Mouse (Mus musculus) frontal cortex, postnatal 14 days (tissue): ENCODE measurements around the gene Lonp2.

ENCODE experiments used
- DNase-seq, 2 experiments: peaks; one replicate each; pipeline ENCODE4 v3.0.0; 2022; ENCODE audit warnings: low spot score in 2 of 2

The Lonp2 gene

GRCm38 (mm10) chr8:86746511-86746910 lies 122.7 kb downstream of the Lonp2 start:
- DNase-seq, result no peak

GRCm38 (mm10) chr8:86749842-86750241 lies 126.0 kb downstream of the Lonp2 start:
- no peak for DNase-seq

- DNase-seq, result peak in 1 of 2 experiments; percentile 21
Measured at GRCm38 (mm10) chr8:86756948-86757733, 133.3 kb downstream of the Lonp2 start.

- DNase-seq, result no peak
Measured at GRCm38 (mm10) chr8:86758651-86759050, 134.8 kb downstream of the Lonp2 start.

GRCm38 (mm10) chr8:86759090-86759491 lies 135.2 kb downstream of the Lonp2 start:
- no peak for DNase-seq

- no peak for DNase-seq
Measured at GRCm38 (mm10) chr8:86760746-86761145, 136.9 kb downstream of the Lonp2 start.

GRCm38 (mm10) chr8:86762806-86763205 lies 139.0 kb downstream of the Lonp2 start:
- DNase-seq, result no peak

GRCm38 (mm10) chr8:86765155-86765554 lies 141.3 kb downstream of the Lonp2 start:
- DNase-seq, result no peak

- no peak for DNase-seq
Measured at GRCm38 (mm10) chr8:86765669-86766068, 141.8 kb downstream of the Lonp2 start.

GRCm38 (mm10) chr8:86766548-86767211 lies 142.8 kb downstream of the Lonp2 start:
- no peak for DNase-seq

- no peak for DNase-seq
Measured at GRCm38 (mm10) chr8:86768499-86768898, 144.7 kb downstream of the Lonp2 start.

GRCm38 (mm10) chr8:86769945-86770715 lies 146.3 kb downstream of the Lonp2 start:
- DNase-seq, result no peak
